Mouse (Mus musculus) myocyte (in vitro differentiated cells): ENCODE data around the gene Terf2. TPM values are rescaled to one million over a fixed set of nuclear protein-coding genes. Genes with fewer than 3 reads are reported as not detected.
A peak's percentile ranks its signal among the peaks of the same experiment; 100 is the strongest.

ENCODE experiments used
- H3K27me3 ChIP-seq: one replicate; pipeline ENCODE4 v1.6.1; 2011; ENCODE audit not compliant: control insufficient read depth, insufficient read depth, insufficient read length
- H3K36me3 ChIP-seq: one replicate; pipeline ENCODE4 v1.6.1; 2011; ENCODE audit not compliant: control insufficient read depth, insufficient read depth
- H3K4me2 ChIP-seq: one replicate; pipeline ENCODE4 v1.6.1; 2011; ENCODE audit warnings: low read depth, control low read depth
- H3K4me3 ChIP-seq: one replicate; pipeline ENCODE4 v1.5.1; 2011; ENCODE audit warnings: mild to moderate bottlenecking, control low read depth, moderate library complexity
- H3K79me2 ChIP-seq: one replicate; pipeline ENCODE4 v1.6.1; 2011; ENCODE audit not compliant: control insufficient read depth, insufficient read depth
- H3ac ChIP-seq: one replicate; pipeline ENCODE4 v1.6.1; 2011; ENCODE audit not compliant: control insufficient read depth, insufficient read length
- CEBPB ChIP-seq: IDR thresholded peaks from 2 replicates; pipeline ENCODE4 v1.6.1; 2011; ENCODE audit warnings: mild to moderate bottlenecking, moderate library complexity; ENCODE audit not compliant: poor library complexity, insufficient read depth, severe bottlenecking
- E2F4 ChIP-seq: IDR thresholded peaks from one replicate; pipeline ENCODE4 v1.6.1; 2011; ENCODE audit warnings: mild to moderate bottlenecking, control low read depth, moderate library complexity; ENCODE audit not compliant: insufficient read depth
- MAX ChIP-seq: IDR thresholded peaks from one replicate; pipeline ENCODE4 v1.6.1; 2011; ENCODE audit warnings: low read depth, mild to moderate bottlenecking, control low read depth
- MYOD1 ChIP-seq, 3 experiments: IDR thresholded peaks; one replicate each; pipeline ENCODE4 v1.6.1; 2011; ENCODE audit warnings: control low read depth in 2 of 3, low read depth in 2 of 3, mild to moderate bottlenecking in 2 of 3, moderate library complexity in 1 of 3; ENCODE audit not compliant: insufficient read length in 2 of 3, control insufficient read depth in 1 of 3
- MYOG ChIP-seq, 3 experiments: IDR thresholded peaks; one replicate each; pipeline ENCODE4 v1.6.1; 2011; ENCODE audit warnings: control low read depth in 2 of 3, low read depth in 2 of 3, mild to moderate bottlenecking in 2 of 3; ENCODE audit not compliant: insufficient read length in 2 of 3, control insufficient read depth in 1 of 3, insufficient read depth in 1 of 3
- POLR2A ChIP-seq: IDR thresholded peaks from one replicate; pipeline ENCODE4 v1.6.1; 2011; ENCODE audit warnings: low read depth, mild to moderate bottlenecking, control low read depth, moderate library complexity; ENCODE audit not compliant: insufficient read length
- POLR2AphosphoS2 ChIP-seq: IDR thresholded peaks from one replicate; pipeline ENCODE4 v1.6.1; 2011; ENCODE audit warnings: low read depth, control low read depth; ENCODE audit not compliant: insufficient read length
- REST ChIP-seq: IDR thresholded peaks from one replicate; pipeline ENCODE4 v1.6.1; 2011; ENCODE audit warnings: mild to moderate bottlenecking, control low read depth, moderate library complexity; ENCODE audit not compliant: insufficient read depth, insufficient read length
- SRF ChIP-seq: IDR thresholded peaks from one replicate; pipeline ENCODE4 v1.6.1; 2011; ENCODE audit warnings: low read depth; ENCODE audit not compliant: control insufficient read depth, insufficient read length
- TCF12 ChIP-seq: IDR thresholded peaks from one replicate; pipeline ENCODE4 v1.6.1; 2011; ENCODE audit warnings: mild to moderate bottlenecking, control low read depth; ENCODE audit not compliant: poor library complexity, insufficient read depth, severe bottlenecking
- TCF3 ChIP-seq: IDR thresholded peaks from one replicate; pipeline ENCODE4 v1.6.1; 2011; ENCODE audit warnings: low read depth, control low read depth; ENCODE audit not compliant: insufficient read length
- USF1 ChIP-seq: IDR thresholded peaks from one replicate; pipeline ENCODE4 v1.6.1; 2011; ENCODE audit warnings: low read depth, mild to moderate bottlenecking, control low read depth, moderate library complexity
- polyA plus RNA-seq: library from polyadenylated mRNA; unstranded; fragments of >200 nt; fragmentation: generic; extraction: Trizol; gene quantifications from one replicate; pipeline ENCODE4 v1.2.1, GENCODE M21; 2012; ENCODE audit warnings: missing spikeins

The Terf2 gene
- polyA plus RNA-seq, 1 experiment = 14.7 TPM

DNA sequence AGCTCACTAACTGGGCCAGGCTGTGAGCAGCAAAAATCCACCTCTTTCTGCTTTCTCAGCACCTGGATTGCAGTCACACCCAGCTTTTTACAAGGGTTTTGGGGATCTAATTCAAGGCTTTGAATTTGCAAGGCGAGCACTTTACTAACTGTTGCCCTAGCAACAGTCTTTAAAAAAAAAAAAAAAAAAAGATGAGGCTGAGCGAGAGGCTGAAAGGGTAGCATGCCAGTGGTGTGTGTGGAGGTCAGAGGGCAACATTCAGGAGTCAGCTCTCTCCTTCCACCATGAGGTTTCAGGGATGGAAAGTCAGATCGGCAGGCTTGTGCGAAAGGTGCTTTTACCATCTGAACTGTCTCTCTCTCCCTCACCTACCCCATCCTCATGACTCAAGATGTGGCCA lies 16.9 kb upstream of the Terf2 start:
- H3K4me3 ChIP-seq = no peak overlapping the region
- no peaks in the 10 kb centered on the region for H3K36me3 ChIP-seq
- no peak overlapping the region for H3ac ChIP-seq
- no peak overlapping the region for H3K4me2 ChIP-seq
- TF ChIP-seq E2F4 (no peak), MAX (no peak), TCF12 (no peak)
- H3K79me2 ChIP-seq = no peaks in the 10 kb centered on the region
- no peaks in the 10 kb centered on the region for H3K27me3 ChIP-seq

DNA sequence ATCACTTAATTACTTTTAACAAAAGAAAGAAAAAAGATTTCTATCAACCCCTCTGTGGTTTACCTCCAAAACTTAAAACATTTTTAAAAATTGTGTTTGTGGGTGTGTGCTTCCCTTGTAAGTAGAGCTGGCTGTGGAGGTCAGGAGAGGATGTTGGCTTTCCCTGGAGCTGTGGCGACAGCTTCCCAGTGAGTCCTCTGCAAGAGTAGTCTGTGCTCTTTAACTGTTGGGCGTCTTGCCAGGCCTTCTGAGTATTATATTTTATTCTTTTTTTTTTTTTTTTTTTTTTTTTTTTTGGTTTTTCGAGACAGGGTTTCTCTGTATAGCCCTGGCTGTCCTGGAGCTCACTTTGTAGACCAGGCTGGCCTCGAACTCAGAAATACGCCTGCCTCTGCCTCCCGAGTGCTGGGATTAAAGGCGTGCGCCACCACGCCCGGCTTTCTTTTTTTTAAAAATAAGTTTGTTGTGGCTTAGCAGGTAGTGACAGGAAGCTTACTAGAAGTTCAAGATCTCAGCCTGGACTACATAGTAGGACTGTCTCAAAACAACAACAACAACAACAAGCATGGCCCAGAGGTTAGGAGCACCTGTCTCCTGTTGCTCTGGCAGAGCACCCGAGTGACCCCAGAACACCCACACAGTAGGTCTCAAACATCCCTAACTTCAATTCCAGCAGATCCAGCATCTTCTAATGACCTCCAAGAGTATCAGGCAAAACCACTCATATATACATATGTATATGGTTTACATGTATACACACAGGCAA lies 15.2 kb upstream of the Terf2 start:
- TF ChIP-seq MAX (no peak), MYOD1 (IDR thresholded peaks at IDR 0.05; ENCODE audit: control insufficient read depth in 1 of 3, insufficient read length in 2 of 3, low read depth in 2 of 3) (peak in 1 of 3 experiments; percentile 15)
- no peaks in the 10 kb centered on the region for H3K36me3 ChIP-seq

DNA sequence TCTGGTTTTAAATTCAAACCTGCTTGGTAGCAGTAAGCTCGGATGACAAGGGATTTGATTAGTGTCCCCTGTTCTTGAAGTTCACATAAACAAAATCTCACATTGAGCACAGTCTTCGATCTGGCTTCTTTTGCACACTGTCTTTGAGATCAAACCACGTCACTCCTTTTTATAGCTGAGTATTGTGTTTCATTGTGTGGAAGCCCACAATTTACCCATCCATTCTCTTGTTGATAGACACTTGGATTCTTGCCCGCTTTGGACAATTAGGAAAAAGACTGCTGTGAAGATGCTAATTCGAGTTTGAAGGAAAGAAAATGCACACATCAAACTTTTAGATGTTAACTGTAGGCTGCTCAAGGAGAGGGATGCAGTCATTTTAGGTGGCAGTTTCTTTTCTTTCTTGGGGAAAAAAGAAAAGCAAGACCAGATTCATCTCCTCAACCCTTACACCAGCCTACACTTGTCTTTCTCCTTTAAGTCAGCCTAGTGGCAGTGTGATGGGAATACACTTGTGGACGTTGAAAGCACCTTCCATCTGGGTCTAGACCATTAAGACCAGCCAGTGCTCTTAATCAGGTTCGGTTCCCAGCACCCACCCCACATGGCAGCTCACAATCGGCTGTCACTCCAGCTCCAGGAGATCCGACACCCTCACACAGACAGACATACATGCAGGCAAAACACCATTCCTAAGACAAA lies 14.4 kb upstream of the Terf2 start:
- no peaks in the 10 kb centered on the region for H3K36me3 ChIP-seq
- no peak for TF ChIP-seq TCF3
- no peak for TF ChIP-seq SRF
- TF ChIP-seq MYOD1 (IDR thresholded peaks at IDR 0.05; ENCODE audit: control insufficient read depth in 1 of 3, insufficient read length in 2 of 3, low read depth in 2 of 3) = no peak
- no peak for TF ChIP-seq TCF12
- no peak for TF ChIP-seq MAX
- TF ChIP-seq MYOG (IDR thresholded peaks at IDR 0.05; ENCODE audit: control insufficient read depth in 1 of 3, insufficient read depth in 1 of 3, insufficient read length in 2 of 3, low read depth in 2 of 3) = no peak
- no peak for TF ChIP-seq POLR2A
- TF ChIP-seq POLR2AphosphoS2 = no peak
- no peak for TF ChIP-seq CEBPB
- TF ChIP-seq REST = no peak
- no peak for TF ChIP-seq E2F4
- no peak for TF ChIP-seq USF1
- H3K27me3 ChIP-seq = no peaks in the 10 kb centered on the region
- no peak overlapping the region for H3K4me3 ChIP-seq
- H3K4me2 ChIP-seq = peak overlapping the region; percentile 50
- no peak overlapping the region for H3ac ChIP-seq
- H3K79me2 ChIP-seq = no peaks in the 10 kb centered on the region

More for the DNA sequence above, 15.2 kb upstream of the Terf2 start:
- Histone ChIP-seq H3K4me3 (no peak overlapping the region), H3K27me3 (no peaks in the 10 kb centered on the region), H3ac (no peak overlapping the region), H3K4me2 (peak overlapping the region; percentile 50), H3K79me2 (no peaks in the 10 kb centered on the region)

DNA sequence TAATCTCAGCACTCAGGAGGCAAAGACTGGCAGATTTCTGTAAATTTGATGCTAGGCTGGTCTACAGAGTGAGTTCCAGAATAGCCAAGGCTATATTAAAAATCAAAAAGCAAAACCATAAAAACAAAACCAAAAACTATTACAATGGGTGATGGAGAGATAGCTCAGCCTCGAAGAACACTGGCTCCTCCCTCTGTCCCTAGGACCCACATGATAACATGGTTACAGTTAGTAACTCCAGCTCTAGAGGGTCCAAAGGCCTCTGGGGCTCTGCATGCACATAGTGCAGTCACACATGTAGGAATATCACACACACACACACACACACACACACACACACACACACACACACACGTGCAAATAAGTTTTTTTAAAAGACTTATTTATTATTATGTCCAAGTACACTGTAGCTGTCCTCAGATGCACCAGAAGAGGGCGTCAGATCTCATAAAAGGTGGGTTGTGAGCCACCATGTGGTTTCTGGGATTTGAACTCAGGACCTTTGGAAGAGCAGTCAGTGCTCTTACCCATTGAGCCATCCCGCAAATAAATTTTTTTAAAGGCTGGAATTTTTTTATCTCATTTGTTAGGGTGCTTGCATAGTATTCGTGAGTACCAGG lies 13.6 kb upstream of the Terf2 start:
- Histone ChIP-seq H3ac (no peak overlapping the region), H3K4me2 (no peak overlapping the region), H3K36me3 (no peaks in the 10 kb centered on the region), H3K4me3 (no peak overlapping the region), H3K27me3 (no peaks in the 10 kb centered on the region), H3K79me2 (no peaks in the 10 kb centered on the region)
- no peak for TF ChIP-seq USF1
- TF ChIP-seq TCF3 = no peak
- no peak for TF ChIP-seq MAX
- no peak for TF ChIP-seq CEBPB
- no peak for TF ChIP-seq E2F4
- TF ChIP-seq REST = no peak
- TF ChIP-seq MYOG (IDR thresholded peaks at IDR 0.05; ENCODE audit: control insufficient read depth in 1 of 3, insufficient read depth in 1 of 3, insufficient read length in 2 of 3, low read depth in 2 of 3) = no peak
- TF ChIP-seq POLR2A = no peak
- no peak for TF ChIP-seq MYOD1 (IDR thresholded peaks at IDR 0.05; ENCODE audit: control insufficient read depth in 1 of 3, insufficient read length in 2 of 3, low read depth in 2 of 3)
- no peak for TF ChIP-seq SRF
- TF ChIP-seq POLR2AphosphoS2 = no peak
- TF ChIP-seq TCF12 = no peak
